Mouse (Mus musculus): ENCODE results near the gene Prpf19. TPM values are rescaled to one million over a fixed set of nuclear protein-coding genes. Genes with fewer than 3 reads are reported as not detected.

The Prpf19 gene
- 180 and 181 TPM in 2 replicates for polyA plus RNA-seq (2012; rRNA removed)

DNA sequence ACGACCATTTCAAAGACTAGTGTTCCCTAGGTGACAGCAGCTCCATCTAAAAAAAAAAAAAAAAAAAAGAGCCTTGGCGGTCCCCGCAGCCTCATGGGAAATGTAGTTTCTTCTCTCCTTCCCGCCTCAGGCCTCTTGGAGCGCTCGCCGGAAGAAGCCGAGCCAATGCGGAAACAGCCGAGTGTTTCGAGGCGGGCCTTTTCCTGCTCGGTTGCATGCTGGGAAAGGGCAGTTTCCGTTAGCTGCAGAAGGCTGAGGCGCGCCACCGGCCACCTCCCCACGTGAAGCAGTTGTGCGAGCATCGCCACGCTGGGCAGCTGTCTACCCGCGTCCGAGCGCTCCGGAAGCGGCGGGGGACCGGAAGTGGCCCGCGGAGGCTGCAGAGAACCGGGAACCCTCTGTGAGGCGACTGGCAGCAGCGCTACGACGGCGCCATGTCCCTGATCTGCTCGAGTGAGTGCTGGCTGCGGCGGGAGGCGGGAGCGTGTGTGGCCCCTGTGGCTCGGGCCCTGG is at the start of gene Prpf19:
Gene Prpf19 (plus strand): TSS at position 216 of the 513 bp plus-strand sequence.

DNA sequence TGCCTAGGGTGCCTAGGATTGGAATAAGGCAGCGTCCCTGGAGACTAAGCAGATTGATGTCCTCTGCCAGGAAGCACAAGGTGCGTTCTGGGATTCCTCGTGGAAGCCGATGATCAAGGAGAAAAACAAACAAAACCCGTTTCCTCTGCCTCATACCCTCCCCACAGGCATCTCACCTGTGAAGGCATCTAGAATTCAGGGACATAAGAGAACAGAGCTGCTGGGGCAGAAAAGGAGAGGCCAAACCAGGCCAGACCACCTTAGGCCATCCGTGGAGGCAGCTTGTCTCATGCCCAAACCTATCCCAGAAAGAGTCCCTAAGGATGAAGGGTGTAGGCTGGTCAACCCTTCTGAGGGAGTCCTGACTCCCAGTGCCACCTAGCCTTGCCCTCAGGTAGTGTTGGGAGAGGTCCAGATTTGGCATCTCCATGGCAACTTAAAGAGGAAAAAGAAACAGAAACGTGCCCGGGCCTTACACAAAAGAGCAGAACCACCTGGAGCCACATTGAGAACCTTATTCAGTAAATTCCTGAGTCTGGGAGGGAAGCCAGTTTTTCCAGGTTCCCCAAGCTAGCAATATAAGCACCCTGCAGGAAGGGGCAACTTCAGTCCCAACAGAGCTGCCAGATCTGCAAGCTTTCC is 25.0 kb upstream of the Prpf19 start, which contains the start of gene Tmem132a:
Gene Tmem132a (minus strand): TSS at position 55 of the 642 bp plus-strand sequence.

DNA sequence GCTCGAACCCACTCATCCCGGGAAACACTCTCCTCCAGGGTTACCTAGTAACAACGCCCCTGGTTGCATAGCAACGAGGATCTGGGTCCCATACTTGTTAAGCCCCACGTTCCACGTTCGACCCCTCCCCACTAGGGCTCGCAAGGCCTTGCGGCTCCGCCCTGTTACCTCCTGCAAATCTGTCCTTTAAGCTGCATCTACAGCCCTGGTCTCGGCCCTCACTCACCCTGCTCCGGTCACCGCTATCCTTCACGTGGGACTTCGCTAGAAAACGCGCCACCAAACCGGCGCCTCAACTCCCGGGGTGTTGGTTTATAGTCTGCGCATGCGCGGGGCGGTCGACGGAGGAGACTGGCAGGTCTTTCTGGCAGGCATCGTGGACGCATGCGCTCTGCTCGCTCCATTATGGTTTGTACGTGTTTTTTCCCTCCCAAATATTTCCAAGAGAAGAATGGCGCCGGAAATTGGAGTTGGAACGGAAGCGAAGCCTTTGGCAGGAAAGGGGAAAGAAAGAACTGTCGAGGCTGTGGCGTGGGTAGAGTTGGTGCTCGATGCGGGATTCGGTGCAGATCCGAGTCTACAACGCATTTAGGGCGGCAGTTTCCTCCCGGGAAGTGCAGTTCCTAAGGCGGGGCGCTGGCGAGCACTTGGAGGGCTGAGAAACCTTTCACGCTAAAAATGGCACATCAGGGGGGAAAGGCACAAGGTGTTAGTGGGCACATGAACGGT is 13.4 kb upstream of the Prpf19 start, which contains the start of gene Tmem109:
Gene Tmem109 (minus strand): TSS at position 576 of the 729 bp plus-strand sequence.

DNA sequence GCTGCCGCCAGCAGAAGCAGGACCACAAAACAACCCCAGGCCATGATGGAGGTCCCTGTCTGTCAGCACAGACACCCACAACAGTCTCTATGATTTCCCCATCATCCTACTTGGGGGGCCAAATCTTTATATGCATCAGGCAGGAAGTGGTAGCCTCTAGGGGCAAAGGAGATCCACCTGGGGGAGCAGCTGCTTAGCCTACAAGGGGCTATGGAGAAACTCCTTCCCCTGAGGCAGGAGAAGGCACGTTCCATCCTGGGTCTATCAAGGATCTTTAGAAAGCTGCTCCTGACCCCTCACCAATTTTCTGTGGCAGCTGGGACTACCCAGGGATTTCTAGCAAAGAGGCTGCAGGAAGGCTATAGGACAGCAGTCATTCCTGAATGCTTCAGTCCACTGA is 25.5 kb downstream of the Prpf19 start, which contains the start of gene Zp1:
Gene Zp1 (minus strand): TSS at position 101 of the 400 bp plus-strand sequence.

DNA sequence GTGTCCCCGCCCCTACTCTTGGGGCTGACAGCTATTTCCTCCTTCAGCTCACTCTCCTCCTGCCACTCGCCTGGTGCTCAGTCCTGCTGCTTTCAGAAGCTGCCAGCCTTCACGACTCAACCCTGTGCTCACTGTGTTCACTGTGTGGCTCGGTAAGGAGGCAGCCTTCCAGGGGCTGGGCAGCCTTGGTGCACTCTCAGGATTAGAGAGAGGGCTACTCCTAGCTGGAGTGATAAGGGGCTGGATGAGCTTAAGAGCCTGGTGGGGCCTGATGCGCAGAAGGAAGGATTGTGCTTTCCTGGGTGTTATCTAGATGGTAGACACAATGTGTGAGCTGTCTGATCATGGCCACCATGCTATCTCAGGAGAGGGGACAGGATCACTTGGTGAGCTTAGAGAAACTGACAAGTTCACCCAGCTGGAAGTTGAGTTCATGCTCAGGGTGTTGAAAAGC is 42.1 kb downstream of the Prpf19 start, which contains the start of gene Ptgdr2:
Gene Ptgdr2 (plus strand): TSS at position 51 of the 454 bp plus-strand sequence.

DNA sequence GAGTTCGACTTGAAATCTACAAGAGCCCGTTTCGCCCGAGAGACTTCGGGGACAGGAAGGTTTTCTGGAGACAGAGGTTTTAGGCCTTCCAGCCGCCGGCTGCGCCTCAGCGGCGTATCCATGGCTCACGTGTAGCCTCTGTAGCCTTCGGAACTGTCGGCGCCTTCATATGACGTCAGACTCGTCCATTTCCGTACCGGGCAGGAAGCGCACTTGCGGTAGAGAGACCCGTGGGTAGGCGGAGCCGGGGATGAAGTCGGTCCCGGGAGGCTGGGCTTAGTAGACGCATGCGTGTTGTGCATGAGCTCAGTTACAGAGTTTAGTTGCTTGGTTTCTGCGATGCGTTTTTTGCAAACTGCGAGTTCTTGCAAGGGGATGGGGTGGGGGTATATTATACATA is 54.1 kb downstream of the Prpf19 start, which contains the start of gene Ccdc86:
Gene Ccdc86 (minus strand): TSS at position 155 of the 400 bp plus-strand sequence.

Other genes starting within 250 kb of the Prpf19 start
- gene Pga5, start 217.2 kb upstream of the Prpf19 start, polyA plus RNA-seq (2012; rRNA removed), result not detected in 2 replicates
- 60.5 and 79.4 TPM in 2 replicates for gene Vps37c, start 206.5 kb upstream of the Prpf19 start, polyA plus RNA-seq (2012; rRNA removed)
- gene Cd5, start 156.2 kb upstream of the Prpf19 start, polyA plus RNA-seq (2012; rRNA removed), result 0.84 and 1.2 TPM in 2 replicates
- 1.4 TPM in 2 replicates for gene Cd6, start 65.2 kb upstream of the Prpf19 start, polyA plus RNA-seq (2012; rRNA removed)
- gene Slc15a3, start 55.5 kb upstream of the Prpf19 start, polyA plus RNA-seq (2012; rRNA removed), result 6.3 and 6.8 TPM in 2 replicates
- 14.4 and 16.5 TPM in 2 replicates for gene Tmem132a, start 25.3 kb upstream of the Prpf19 start, polyA plus RNA-seq (2012; rRNA removed)
- gene Tmem109, start 13.2 kb upstream of the Prpf19 start, polyA plus RNA-seq (2012; rRNA removed), result 76.2 and 84.3 TPM in 2 replicates
- 0.64 and 0.81 TPM in 2 replicates for gene Zp1, start 25.4 kb downstream of the Prpf19 start, polyA plus RNA-seq (2012; rRNA removed)
- gene Ptgdr2, start 41.9 kb downstream of the Prpf19 start, polyA plus RNA-seq (2012; rRNA removed), result 0.24 and 0.59 TPM in 2 replicates
- gene Ccdc86, start 54.0 kb downstream of the Prpf19 start, polyA plus RNA-seq (2012; rRNA removed), result 3.9 and 5.6 TPM in 2 replicates
- 2.8 and 3.0 TPM in 2 replicates for gene Ms4a10, start 79.4 kb downstream of the Prpf19 start, polyA plus RNA-seq (2012; rRNA removed)
- 0.06 and 0.16 TPM in 2 replicates for gene Ms4a15, start 98.0 kb downstream of the Prpf19 start, polyA plus RNA-seq (2012; rRNA removed)
- gene Ms4a18, start 122.8 kb downstream of the Prpf19 start, polyA plus RNA-seq (2012; rRNA removed), result 0.22 and 0.61 TPM in 2 replicates
- 591 and 756 TPM in 2 replicates for gene Ms4a8a, start 185.9 kb downstream of the Prpf19 start, polyA plus RNA-seq (2012; rRNA removed)
- gene 1700017D01Rik, start 235.6 kb downstream of the Prpf19 start, polyA plus RNA-seq (2012; rRNA removed), result not detected in 2 replicates

Data from colon, adult 2 months (tissue).